ENCODE assay signal across 12 mouse cellular contexts in the genomic region with DNA sequence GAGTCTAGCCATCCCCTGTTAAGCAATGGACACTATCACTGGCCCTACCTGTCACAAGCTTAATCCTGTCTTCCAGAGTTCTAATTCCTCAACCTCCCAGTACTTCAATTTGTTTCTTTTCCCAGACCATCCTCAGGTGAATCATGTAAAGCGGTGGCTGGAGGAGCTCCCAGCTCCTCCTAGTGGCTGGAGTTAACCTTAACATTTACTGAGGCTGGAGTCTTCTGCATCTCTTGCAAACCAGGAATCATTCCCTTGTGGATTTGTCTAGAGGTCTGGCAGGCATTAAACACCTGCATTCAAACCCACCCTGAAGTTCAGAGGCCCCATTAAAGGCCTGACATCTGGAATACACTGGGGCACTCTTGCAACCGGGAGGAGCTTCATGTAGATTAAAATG.
A peak's percentile ranks its signal among the peaks of the same experiment; 100 is the strongest.
DNase-seq lines count a peak whose midpoint lies in the region; ATAC-seq and TF ChIP-seq lines count a peak whose summit lies in the region.
"Had no signal": no experiment of that assay in that cellular context is flagged by ENCODE, and none has a peak within 500 bp of the region (broad histone marks: within the 10 kb centered on the region; RNA-seq: fewer than 3 reads in every experiment).

No protein-coding gene starts in this region.

- no peak for TF ChIP-seq POLR2A in ES-Bruce4 (IDR thresholded peaks at IDR 0.05; ENCODE audit: insufficient read depth, low read length)

- no peaks in the 10 kb centered on the region for H3K36me3 ChIP-seq in forebrain, embryonic 12.5 days (replicated peaks)
- H3K36me3 ChIP-seq in forebrain, embryonic 11.5 days (ENCODE audit: control insufficient read depth, insufficient read depth, low read length): no peaks in the 10 kb centered on the region
- H3K36me3 ChIP-seq in ES-Bruce4 (ENCODE audit: control insufficient read depth, insufficient read depth, low read length, poor library complexity, severe bottlenecking): no peaks in the 10 kb centered on the region
- no peaks in the 10 kb centered on the region for H3K36me3 ChIP-seq in embryonic facial prominence, embryonic 10.5 days (replicated peaks)
- H3K36me3 ChIP-seq: embryonic facial prominence, embryonic 12.5 days; heart, embryonic 13.5 days had no signal

- intact Hi-C loops in left cerebral cortex, postnatal 4 days (cut with DNase I): no loop called here
- intact Hi-C loops in left cerebral cortex, postnatal 10 days (cut with DNase I): no loop called here

- 58% methylated on average over 2 of the region's 2 CpGs for whole genome bisulfite sequencing in forebrain, embryonic 12.5 days
- 50% methylated on average over 2 of the region's 2 CpGs for WGBS in forebrain, embryonic 11.5 days
- 62% methylated on average over 2 of the region's 2 CpGs for WGBS in embryonic facial prominence, embryonic 10.5 days

- TF ChIP-seq EP300 in ES-Bruce4 (IDR thresholded peaks at IDR 0.05; ENCODE audit: insufficient read depth, low read depth, low read length): no peak

- H3K4me1 ChIP-seq in forebrain, embryonic 12.5 days: no peaks in the 10 kb centered on the region
- H3K4me1 ChIP-seq in forebrain, embryonic 11.5 days (replicated peaks; ENCODE audit: control insufficient read depth, insufficient read depth, low read length): no peaks in the 10 kb centered on the region
- H3K4me1 ChIP-seq in ES-Bruce4 (ENCODE audit: control insufficient read depth, insufficient read depth, low read length): no peaks in the 10 kb centered on the region
- H3K4me1 ChIP-seq in embryonic facial prominence, embryonic 10.5 days: no peaks in the 10 kb centered on the region
- H3K4me1 ChIP-seq: embryonic facial prominence, embryonic 12.5 days; heart, embryonic 13.5 days had no signal

- H3K27ac ChIP-seq in forebrain, embryonic 12.5 days: no peak overlapping the region
- no peak overlapping the region for H3K27ac ChIP-seq in forebrain, embryonic 11.5 days (ENCODE audit: low read depth, low read length)
- H3K27ac ChIP-seq in ES-Bruce4 (ENCODE audit: insufficient read depth, low read length): no peak overlapping the region
- no peak overlapping the region for H3K27ac ChIP-seq in embryonic facial prominence, embryonic 10.5 days (replicated peaks)
- H3K27ac ChIP-seq: embryonic facial prominence, embryonic 12.5 days; heart, embryonic 13.5 days had no signal

- ATAC-seq in forebrain, embryonic 12.5 days (ENCODE audit: low FRiP score): 0 out of 2 replicates have a peak, but pooled peaks have one; percentile 41
- no peak for ATAC-seq in forebrain, embryonic 11.5 days (replicated peaks; ENCODE audit: low FRiP score)
- ATAC-seq: activated CD4-positive, CD25-positive, alpha-beta regulatory T cell, adult 4 months had no signal

- H3K27me3 ChIP-seq in forebrain, embryonic 12.5 days: no peaks in the 10 kb centered on the region
- no peaks in the 10 kb centered on the region for H3K27me3 ChIP-seq in forebrain, embryonic 11.5 days (ENCODE audit: control insufficient read depth, insufficient read depth, low read length)
- H3K27me3 ChIP-seq in ES-Bruce4 (ENCODE audit: control insufficient read depth, insufficient read depth, low read length, poor library complexity, severe bottlenecking): no peaks in the 10 kb centered on the region
- no peaks in the 10 kb centered on the region for H3K27me3 ChIP-seq in embryonic facial prominence, embryonic 10.5 days (replicated peaks; ENCODE audit: low read depth, poor library complexity, severe bottlenecking)
- H3K27me3 ChIP-seq: embryonic facial prominence, embryonic 12.5 days; heart, embryonic 13.5 days had no signal

- H3K9me3 ChIP-seq in forebrain, embryonic 12.5 days: no peaks in the 10 kb centered on the region
- H3K9me3 ChIP-seq in forebrain, embryonic 11.5 days (ENCODE audit: control insufficient read depth, low read length): no peaks in the 10 kb centered on the region
- no peaks in the 10 kb centered on the region; the same call in none of the 2 replicates for H3K9me3 ChIP-seq in ES-Bruce4 (replicated peaks; ENCODE audit: control insufficient read depth, insufficient read depth, low read length, poor library complexity, severe bottlenecking)
- H3K9me3 ChIP-seq in embryonic facial prominence, embryonic 10.5 days: no peaks in the 10 kb centered on the region
- H3K9me3 ChIP-seq: embryonic facial prominence, embryonic 12.5 days; heart, embryonic 13.5 days had no signal

- no peak overlapping the region for H3K4me3 ChIP-seq in forebrain, embryonic 12.5 days (replicated peaks)
- H3K4me3 ChIP-seq in forebrain, embryonic 11.5 days (ENCODE audit: low read depth, low read length): no peak overlapping the region
- H3K4me3 ChIP-seq in ES-Bruce4 (ENCODE audit: low read depth, low read length): no peak overlapping the region
- no peak overlapping the region for H3K4me3 ChIP-seq in embryonic facial prominence, embryonic 10.5 days
- H3K4me3 ChIP-seq: embryonic facial prominence, embryonic 12.5 days; heart, embryonic 13.5 days; myocyte had no signal

- TF ChIP-seq CTCF in ES-Bruce4 (IDR thresholded peaks at IDR 0.05; ENCODE audit: low read depth, low read length): peak; percentile 14

- no peak for DNase-seq in forebrain, embryonic 11.5 days (ENCODE audit: low spot score)
- DNase-seq in left cerebral cortex, postnatal 4 days: peak; percentile 8
- no peak for DNase-seq in left cerebral cortex, postnatal 10 days (ENCODE audit: extremely low spot score in 1 of 2, low spot score in 2 of 2)
- DNase-seq in embryonic facial prominence, embryonic 10.5 days (ENCODE audit: low spot score): peak; percentile 13
- no peak for DNase-seq in spleen, postnatal 36 days (ENCODE audit: low spot score in 2 of 2)
- DNase-seq in urinary bladder, adult 2 months (ENCODE audit: low spot score): no peak

- no peak overlapping the region for H3K4me2 ChIP-seq in forebrain, embryonic 12.5 days
- H3K4me2 ChIP-seq in forebrain, embryonic 11.5 days (ENCODE audit: low read depth, low read length, severe bottlenecking): no peak overlapping the region
- H3K4me2 ChIP-seq: embryonic facial prominence, embryonic 12.5 days; heart, embryonic 13.5 days had no signal

- no peak overlapping the region for H3K9ac ChIP-seq in forebrain, embryonic 12.5 days
- no peak overlapping the region for H3K9ac ChIP-seq in forebrain, embryonic 11.5 days (ENCODE audit: low read length)
- no peak overlapping the region for H3K9ac ChIP-seq in ES-Bruce4 (ENCODE audit: low read depth, poor library complexity, severe bottlenecking)
- H3K9ac ChIP-seq: embryonic facial prominence, embryonic 12.5 days; heart, embryonic 13.5 days had no signal

Comparison
In these comparisons a context has a peak if more than half of its experiments do, and no peak if none do; other contexts are left out.
1. DNase-seq: peak in left cerebral cortex, postnatal 4 days (single experiment) and embryonic facial prominence, embryonic 10.5 days (single experiment); none in forebrain, embryonic 11.5 days (single experiment), left cerebral cortex, postnatal 10 days (0 of 2), spleen, postnatal 36 days (0 of 2) and urinary bladder, adult 2 months (single experiment).